Mouse (Mus musculus): Measurements from ENCODE around the gene Hivep1. TPM values are rescaled to one million over a fixed set of nuclear protein-coding genes. Genes with fewer than 3 reads are reported as not detected.

The Hivep1 gene
- polyA plus RNA-seq, 1 experiment from 2014 or later, result 18.5 TPM

DNA sequence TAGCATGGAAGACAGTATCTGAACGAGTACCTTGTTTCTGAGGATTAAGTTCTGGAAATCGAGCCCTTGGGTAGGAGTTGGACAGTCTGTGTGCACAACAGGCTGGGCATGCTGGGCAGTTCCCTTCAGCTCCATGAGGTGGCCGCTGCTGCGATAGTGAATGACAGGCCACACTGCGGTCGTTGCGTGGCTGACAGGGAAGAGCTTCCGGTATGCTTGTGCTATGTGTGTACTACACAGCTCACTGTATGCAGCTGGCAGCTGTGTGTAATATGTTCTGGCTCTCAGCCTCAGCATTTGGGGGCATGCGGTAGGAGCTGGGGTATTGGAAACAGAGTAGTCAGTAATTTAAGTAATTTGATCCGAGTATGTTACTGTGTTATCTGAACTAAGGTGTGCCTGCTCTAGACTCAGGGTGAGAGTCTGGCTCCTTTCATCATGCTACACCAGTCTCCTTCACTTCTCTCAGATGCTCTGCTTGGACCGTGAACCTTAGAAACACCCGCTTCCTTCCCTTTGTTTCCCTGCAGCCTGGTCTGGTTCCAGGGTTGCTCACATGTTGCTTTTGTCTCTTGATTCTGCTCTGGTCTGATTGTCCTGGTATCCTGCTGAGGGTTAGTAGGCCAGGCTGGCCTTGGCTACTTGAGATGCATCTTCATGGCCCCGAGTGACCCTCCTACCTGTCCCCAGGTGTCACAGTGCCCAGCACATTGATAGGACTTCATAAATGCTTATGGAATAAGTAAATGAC, 49.8 kb downstream of the Hivep1 start:
- Histone ChIP-seq H3K4me1 (peaks cover 34% of the 10 kb centered on the region), H3K4me3 (no peak overlapping the region), H3K4me2 (replicated peaks) (peak overlapping the region; percentile 9; the same call in 1 of the 2 replicates), H3K36me3 (peaks cover 8% of the 10 kb centered on the region; the same call in 1 of the 2 replicates), H3K9me3 (peaks cover 4% of the 10 kb centered on the region; the same call in 1 of the 2 replicates), H3K27ac (replicated peaks) (peak overlapping the region; percentile 73), H3K27me3 (no peaks in the 10 kb centered on the region), H3K9ac (replicated peaks) (no peak overlapping the region; the same call in 1 of the 2 replicates)
- 44% methylated on average over 13 of the region's 13 CpGs for WGBS
- ATAC-seq (ENCODE audit: low FRiP score, low read depth), result peak; percentile 50

DNA sequence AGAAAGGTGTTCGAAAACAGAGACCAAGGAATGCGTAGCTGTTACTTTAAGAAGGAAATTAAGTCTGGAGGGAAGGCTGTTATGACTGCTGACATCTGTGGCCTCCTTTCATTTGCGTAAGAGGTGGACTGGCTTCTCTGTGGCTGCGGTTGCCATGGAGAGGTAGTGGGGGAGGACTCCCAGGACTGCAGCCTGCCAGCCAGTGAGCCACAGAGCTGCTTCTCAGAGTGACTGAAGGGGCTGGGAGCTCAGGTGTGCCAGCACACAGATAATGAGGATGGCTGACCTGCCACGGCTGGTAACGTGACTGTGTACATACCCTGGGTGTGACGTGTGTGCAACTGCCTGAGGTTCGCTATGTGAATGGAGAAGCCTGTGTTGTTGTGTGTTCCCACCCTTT, 51.2 kb downstream of the Hivep1 start:
- Histone ChIP-seq H3K9ac (replicated peaks) (no peak overlapping the region), H3K4me3 (no peak overlapping the region), H3K9me3 (peaks cover 4% of the 10 kb centered on the region; the same call in 1 of the 2 replicates), H3K4me1 (peaks cover 34% of the 10 kb centered on the region), H3K36me3 (peaks cover 6% of the 10 kb centered on the region; the same call in 1 of the 2 replicates), H3K27me3 (no peaks in the 10 kb centered on the region), H3K27ac (replicated peaks) (peak overlapping the region; percentile 80), H3K4me2 (replicated peaks) (peak overlapping the region; percentile 37)
- WGBS, result 18% methylated on average over 8 of the region's 8 CpGs
- ATAC-seq (ENCODE audit: low FRiP score, low read depth), result peak; percentile 94

DNA sequence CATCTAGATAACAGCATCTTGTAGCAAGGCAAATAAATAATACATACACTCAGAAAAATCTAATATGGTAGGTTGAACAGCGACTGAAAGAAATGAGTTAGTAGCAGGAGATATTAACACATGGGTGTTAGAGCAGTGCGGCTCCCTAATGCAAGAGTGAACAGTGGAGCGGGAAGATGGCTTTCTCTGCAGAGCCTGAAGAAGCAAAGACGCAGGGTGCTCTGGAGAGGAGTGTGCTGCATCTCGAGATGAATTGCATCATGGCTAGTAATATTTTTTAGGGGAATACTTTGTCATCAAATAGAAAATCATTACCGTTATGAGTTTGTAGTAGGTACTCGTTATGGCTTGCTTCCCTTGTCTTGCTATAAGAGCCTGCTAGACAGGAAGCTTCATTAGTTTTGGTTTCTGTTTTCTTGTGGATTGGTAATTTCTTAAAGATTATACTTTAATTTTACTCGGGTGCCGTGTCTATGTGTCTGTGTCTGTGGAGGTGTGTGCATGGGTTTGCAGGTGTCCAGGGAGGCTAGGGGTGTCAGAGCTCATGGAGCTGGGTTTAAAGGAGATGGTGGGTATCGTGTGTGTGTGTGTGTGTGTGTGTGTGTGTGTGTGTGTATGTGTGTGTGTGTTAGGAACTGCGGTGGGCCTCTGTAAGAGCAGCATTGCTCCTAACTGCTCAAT, 51.8 kb downstream of the Hivep1 start:
- H3K27me3 ChIP-seq, result no peaks in the 10 kb centered on the region
- 75% methylated on average over 11 of the region's 11 CpGs for WGBS
- H3K27ac ChIP-seq (replicated peaks), result peak overlapping the region; percentile 80
- H3K4me1 ChIP-seq, result peaks cover 34% of the 10 kb centered on the region
- 0 out of 2 replicates have a peak, but pooled peaks have one; percentile 38 for ATAC-seq (ENCODE audit: low FRiP score, low read depth)
- H3K4me3 ChIP-seq, result no peak overlapping the region
- H3K4me2 ChIP-seq (replicated peaks), result peak overlapping the region; percentile 37
- no peak overlapping the region; the same call in 1 of the 2 replicates for H3K9ac ChIP-seq (replicated peaks)
- no peaks in the 10 kb centered on the region for H3K36me3 ChIP-seq
- H3K9me3 ChIP-seq, result no peaks in the 10 kb centered on the region

DNA sequence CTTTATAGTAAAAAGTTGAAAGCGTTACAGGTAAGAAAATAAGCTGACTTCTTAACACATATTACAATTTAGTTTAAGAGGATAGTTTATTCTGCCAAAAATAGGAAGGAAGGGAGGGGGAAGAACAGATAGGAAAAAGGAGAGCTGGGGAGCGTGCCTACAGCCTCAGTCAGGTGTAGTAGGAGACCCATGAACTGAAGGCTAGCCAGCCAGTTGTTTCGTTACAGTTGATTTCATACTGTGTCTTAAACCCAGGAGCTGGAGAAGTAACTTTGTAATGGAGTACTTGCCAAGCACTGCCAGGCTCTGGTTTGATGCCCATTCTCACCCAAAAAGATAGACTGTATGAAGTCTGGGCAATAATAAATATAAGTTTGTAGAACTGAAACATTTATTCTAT, 52.5 kb downstream of the Hivep1 start:
- no peak for ATAC-seq (ENCODE audit: low FRiP score, low read depth)
- H3K9ac ChIP-seq (replicated peaks), result no peak overlapping the region
- H3K36me3 ChIP-seq, result no peaks in the 10 kb centered on the region
- WGBS, result 93% methylated on average over 3 of the region's 3 CpGs
- no peaks in the 10 kb centered on the region for H3K27me3 ChIP-seq
- H3K4me1 ChIP-seq, result peaks cover 34% of the 10 kb centered on the region
- H3K27ac ChIP-seq (replicated peaks), result no peak overlapping the region
- no peak overlapping the region for H3K4me2 ChIP-seq (replicated peaks)
- no peaks in the 10 kb centered on the region for H3K9me3 ChIP-seq
- H3K4me3 ChIP-seq, result no peak overlapping the region

DNA sequence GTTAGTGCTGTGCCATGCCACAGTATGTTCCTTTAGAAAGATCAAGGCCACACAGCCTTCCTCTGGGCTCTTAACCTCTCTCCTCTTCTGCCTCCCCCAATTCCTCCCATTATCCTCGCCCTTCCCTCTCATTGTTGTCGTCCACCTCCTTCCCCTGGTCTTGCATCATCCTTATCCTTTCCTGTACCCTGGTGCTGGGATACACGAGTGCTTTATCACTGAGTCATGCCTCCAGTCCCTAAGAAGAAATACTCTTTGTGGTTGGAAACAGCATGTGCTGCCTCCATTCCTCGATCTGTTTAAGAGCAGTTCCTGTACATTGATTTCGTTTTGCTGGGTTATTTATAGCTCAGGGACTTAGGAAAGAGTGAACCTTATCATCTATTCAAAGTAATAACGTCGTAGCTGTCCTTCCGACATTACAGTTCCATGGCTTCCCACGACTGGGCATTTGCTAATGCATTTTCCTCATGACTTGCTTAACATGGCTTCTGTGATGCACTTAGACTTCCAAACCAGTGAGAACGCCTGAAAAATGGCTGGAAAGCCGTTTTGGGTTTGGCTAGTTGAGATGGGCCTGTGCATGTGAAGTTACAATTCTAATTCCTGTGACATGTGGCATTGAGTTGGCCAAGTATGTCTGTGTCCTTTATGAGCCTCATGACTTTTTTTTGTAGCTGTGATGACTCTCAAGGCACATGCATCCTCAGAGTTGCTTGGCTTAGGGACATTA, 56.8 kb downstream of the Hivep1 start:
- no peaks in the 10 kb centered on the region for H3K9me3 ChIP-seq
- 82% methylated on average over 11 of the region's 11 CpGs for WGBS
- no peak for ATAC-seq (ENCODE audit: low FRiP score, low read depth)
- H3K27ac ChIP-seq (replicated peaks), result no peak overlapping the region
- H3K9ac ChIP-seq (replicated peaks), result no peak overlapping the region
- no peak overlapping the region for H3K4me2 ChIP-seq (replicated peaks)
- no peak overlapping the region for H3K4me3 ChIP-seq
- H3K36me3 ChIP-seq, result no peaks in the 10 kb centered on the region
- H3K27me3 ChIP-seq, result no peaks in the 10 kb centered on the region
- H3K4me1 ChIP-seq, result peaks cover 11% of the 10 kb centered on the region

DNA sequence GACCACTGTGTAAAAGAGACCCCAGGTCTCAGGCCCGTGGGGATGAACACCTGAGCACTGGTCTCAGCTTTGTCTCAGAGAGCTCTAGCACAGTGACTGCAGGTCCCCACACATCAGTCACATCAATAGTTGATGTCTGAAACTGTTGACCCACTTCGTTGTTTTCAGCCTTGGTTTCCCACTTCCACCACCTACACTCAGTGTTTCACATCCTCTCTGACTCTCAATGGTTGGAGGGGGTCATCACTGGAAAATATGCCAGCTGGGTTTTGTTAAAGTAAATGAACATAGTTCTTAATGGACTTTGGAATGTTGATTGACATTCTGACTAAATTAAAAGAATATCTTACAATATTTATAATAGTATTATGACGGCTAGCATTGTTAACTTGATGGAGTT, 58.6 kb downstream of the Hivep1 start:
- Histone ChIP-seq H3K36me3 (no peaks in the 10 kb centered on the region), H3K4me3 (no peak overlapping the region), H3K4me2 (replicated peaks) (no peak overlapping the region), H3K9me3 (no peaks in the 10 kb centered on the region), H3K27me3 (no peaks in the 10 kb centered on the region), H3K9ac (replicated peaks) (no peak overlapping the region), H3K27ac (replicated peaks) (no peak overlapping the region), H3K4me1 (0 out of 2 replicates have a peak, but pooled peaks cover 7% of the 10 kb centered on the region)
- no peak for ATAC-seq (ENCODE audit: low FRiP score, low read depth)
- 84% methylated on average over 3 of the region's 3 CpGs for WGBS

DNA sequence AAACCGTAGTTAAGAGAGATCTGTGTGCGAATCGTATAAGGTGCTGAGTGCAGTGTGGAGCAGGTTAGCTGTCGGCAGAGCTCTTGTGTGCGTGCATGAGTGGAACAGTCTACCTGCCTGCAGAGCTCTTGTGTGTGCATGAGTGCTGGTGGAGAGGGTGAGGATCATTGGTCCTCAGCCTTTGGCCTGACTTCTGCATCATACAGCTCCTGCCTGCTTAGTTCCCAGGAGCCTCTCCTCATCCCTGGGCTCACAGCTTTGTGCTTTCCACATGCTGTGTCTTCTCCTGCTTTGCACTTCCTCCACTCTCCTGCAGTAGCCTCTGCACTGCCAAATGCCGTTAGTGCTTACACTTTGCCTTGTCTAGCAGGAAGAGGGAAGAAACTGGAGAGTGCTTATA, 60.2 kb downstream of the Hivep1 start:
- Histone ChIP-seq H3K27ac (replicated peaks) (no peak overlapping the region), H3K36me3 (no peaks in the 10 kb centered on the region), H3K27me3 (no peaks in the 10 kb centered on the region), H3K4me1 (0 out of 2 replicates have a peak, but pooled peaks cover 7% of the 10 kb centered on the region), H3K9ac (replicated peaks) (no peak overlapping the region), H3K9me3 (no peaks in the 10 kb centered on the region), H3K4me2 (replicated peaks) (no peak overlapping the region), H3K4me3 (no peak overlapping the region)
- no peak for ATAC-seq (ENCODE audit: low FRiP score, low read depth)
- 86% methylated on average over 6 of the region's 6 CpGs for WGBS

DNA sequence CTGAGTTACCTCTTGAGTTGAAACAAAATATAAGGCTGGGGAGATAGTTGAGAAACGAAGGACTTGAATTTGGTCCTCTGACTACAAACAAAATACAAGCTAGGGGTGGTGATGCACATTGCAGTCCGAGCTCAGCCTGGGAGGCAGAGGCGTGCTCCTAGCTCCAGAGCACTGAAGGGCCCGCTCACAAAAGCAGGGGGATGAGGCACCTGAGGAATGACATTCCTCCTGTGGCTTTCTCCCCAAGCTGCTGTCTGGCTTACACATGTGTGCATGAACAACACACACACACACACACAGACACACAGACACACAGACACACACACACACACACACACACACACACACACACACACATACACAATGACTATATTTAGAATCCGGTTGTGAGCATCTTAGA, 60.9 kb downstream of the Hivep1 start:
- ATAC-seq (ENCODE audit: low FRiP score, low read depth), result no peak
- no peak overlapping the region for H3K27ac ChIP-seq (replicated peaks)

DNA sequence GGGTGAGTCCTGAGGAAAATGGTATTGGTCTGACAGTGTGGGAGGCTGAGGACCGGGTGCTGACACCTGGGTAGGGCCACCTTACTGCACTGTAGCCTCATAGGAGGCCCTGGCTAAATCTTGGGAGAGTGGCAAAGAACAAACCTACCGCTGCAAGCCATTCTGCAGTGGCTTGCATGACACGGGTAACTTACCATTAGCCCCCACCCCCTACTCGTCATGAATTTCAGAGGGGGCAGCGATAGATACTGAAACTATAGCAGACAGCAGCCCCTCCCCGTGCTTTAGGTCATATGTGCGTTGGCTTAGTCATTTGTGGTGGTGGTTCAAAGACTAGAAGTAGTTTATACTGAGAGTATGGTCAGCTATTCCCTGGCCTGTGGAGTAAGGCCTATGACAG, 61.8 kb downstream of the Hivep1 start:
- H3K27ac ChIP-seq (replicated peaks), result no peak overlapping the region
- H3K36me3 ChIP-seq, result no peaks in the 10 kb centered on the region
- no peak overlapping the region for H3K9ac ChIP-seq (replicated peaks)
- no peaks in the 10 kb centered on the region for H3K9me3 ChIP-seq
- H3K27me3 ChIP-seq, result no peaks in the 10 kb centered on the region
- no peak overlapping the region for H3K4me3 ChIP-seq
- 94% methylated on average over 7 of the region's 7 CpGs for WGBS
- H3K4me2 ChIP-seq (replicated peaks), result no peak overlapping the region
- H3K4me1 ChIP-seq, result 0 out of 2 replicates have a peak, but pooled peaks cover 7% of the 10 kb centered on the region
- ATAC-seq (ENCODE audit: low FRiP score, low read depth), result no peak

More for the DNA sequence above, 60.9 kb downstream of the Hivep1 start:
- Histone ChIP-seq H3K4me1 (0 out of 2 replicates have a peak, but pooled peaks cover 7% of the 10 kb centered on the region), H3K27me3 (no peaks in the 10 kb centered on the region), H3K4me2 (replicated peaks) (no peak overlapping the region), H3K9me3 (no peaks in the 10 kb centered on the region), H3K9ac (replicated peaks) (no peak overlapping the region), H3K36me3 (no peaks in the 10 kb centered on the region), H3K4me3 (no peak overlapping the region)
- WGBS, result 83% methylated on average over 5 of the region's 5 CpGs

DNA sequence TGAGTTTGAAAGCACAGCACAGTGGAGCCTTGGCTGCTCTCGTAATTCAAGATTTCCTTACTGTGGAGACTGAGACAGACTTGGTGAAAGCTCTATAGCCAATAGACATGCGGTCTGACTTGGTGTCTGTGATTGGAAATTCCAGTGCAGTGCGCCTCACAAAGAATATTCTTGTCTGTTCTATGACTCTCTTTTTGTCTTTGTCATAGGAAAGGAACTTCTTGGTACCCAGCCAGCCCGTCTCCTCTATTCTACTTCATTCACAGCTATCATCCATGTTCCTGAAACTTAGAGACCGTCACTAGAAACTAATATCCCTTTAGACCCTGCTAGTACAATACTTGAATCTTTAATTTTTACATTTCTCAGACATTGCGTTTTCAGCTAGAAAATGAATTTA, 64.5 kb downstream of the Hivep1 start:
- WGBS, result 92% methylated on average over 6 of the region's 6 CpGs
- no peak overlapping the region for H3K4me2 ChIP-seq (replicated peaks)
- no peak overlapping the region for H3K4me3 ChIP-seq
- H3K9me3 ChIP-seq, result no peaks in the 10 kb centered on the region
- no peak overlapping the region for H3K27ac ChIP-seq (replicated peaks)
- ATAC-seq (ENCODE audit: low FRiP score, low read depth), result no peak
- no peaks in the 10 kb centered on the region for H3K36me3 ChIP-seq
- no peak overlapping the region for H3K9ac ChIP-seq (replicated peaks)
- H3K27me3 ChIP-seq, result no peaks in the 10 kb centered on the region
- H3K4me1 ChIP-seq, result peaks cover 7% of the 10 kb centered on the region; the same call in 1 of the 2 replicates

DNA sequence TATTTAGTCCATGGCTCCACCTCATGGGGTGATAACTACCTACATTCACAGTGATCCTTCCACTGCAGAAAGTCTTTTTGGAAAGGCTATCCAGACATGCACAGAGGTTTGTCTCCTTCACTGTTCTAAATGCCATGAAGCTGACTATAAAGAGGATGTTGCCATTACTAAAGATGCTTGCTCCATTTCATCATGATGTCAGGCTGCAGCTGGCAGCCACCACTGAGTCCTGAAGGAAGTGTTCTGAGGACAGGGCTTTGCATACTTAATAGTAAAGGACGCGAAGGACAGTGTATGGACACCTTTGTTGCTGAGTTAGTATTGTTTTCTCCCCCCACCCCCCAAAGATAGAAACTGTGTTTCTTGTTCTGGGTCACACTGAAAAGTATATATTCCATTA, 67.2 kb downstream of the Hivep1 start:
- Histone ChIP-seq H3K4me2 (replicated peaks) (no peak overlapping the region), H3K9me3 (no peaks in the 10 kb centered on the region), H3K27me3 (no peaks in the 10 kb centered on the region), H3K27ac (replicated peaks) (no peak overlapping the region), H3K4me1 (no peaks in the 10 kb centered on the region; the same call in 1 of the 2 replicates), H3K4me3 (no peak overlapping the region), H3K36me3 (peaks cover 7% of the 10 kb centered on the region; the same call in 1 of the 2 replicates), H3K9ac (replicated peaks) (no peak overlapping the region)
- 85% methylated on average over 2 of the region's 2 CpGs for WGBS
- ATAC-seq (ENCODE audit: low FRiP score, low read depth), result no peak

Data from midbrain, embryonic 12.5 days (tissue).